Mouse (Mus musculus): ENCODE data around the gene Rnf20. TPM values are rescaled to one million over a fixed set of nuclear protein-coding genes. Genes with fewer than 3 reads are reported as not detected.

Gene Rnf20
- 70.7 and 77.3 TPM in 2 replicates for polyA plus RNA-seq (2014; fragmentation: Nextera tagmentation; extraction: Ambion mirVana)

- Histone ChIP-seq H3K27me3 (ENCODE audit: control insufficient read depth, insufficient read depth, low read length) (no peaks in the 10 kb centered on the region), H3K27ac (replicated peaks; ENCODE audit: low read depth, low read length) (peak within 1 kb of the TSS; percentile 52; the same call in 1 of the 2 replicates), H3K4me3 (ENCODE audit: low read depth, low read length) (peak within 1 kb of the TSS; percentile 66), H3K9me3 (replicated peaks; ENCODE audit: control insufficient read depth, low read length) (no peaks in the 10 kb centered on the region), H3K4me2 (ENCODE audit: low read depth, low read length) (peak within 1 kb of the TSS; percentile 32), H3K4me1 (ENCODE audit: control insufficient read depth, insufficient read depth, low read length) (no peaks in the 10 kb centered on the region), H3K9ac (replicated peaks; ENCODE audit: low read length) (peak within 1 kb of the TSS; percentile 74), H3K36me3 (replicated peaks; ENCODE audit: control insufficient read depth, insufficient read depth, low read depth, low read length) (no peaks in the 10 kb centered on the region)
- ATAC-seq (replicated peaks; ENCODE audit: insufficient number of reproducible peaks, low FRiP score, low TSS enrichment, low read depth), result peak; percentile 96
- WGBS, result 4% methylated on average over 37 of the region's 37 CpGs
- DNase-seq (ENCODE audit: low spot score), result peak; percentile 96
These were observed at the start of gene Rnf20 for GRCm38 (mm10) chr4:49631319-49632138. TSS of gene Rnf20 (plus strand) at chr4:49632006.

GRCm38 (mm10) chr4:49583965-49584831 is 47.6 kb upstream of the Rnf20 start:
- H3K27me3 ChIP-seq (ENCODE audit: control insufficient read depth, insufficient read depth, low read length), result no peaks in the 10 kb centered on the region
- no peak for ATAC-seq (replicated peaks; ENCODE audit: insufficient number of reproducible peaks, low FRiP score, low TSS enrichment, low read depth)
- H3K9ac ChIP-seq (replicated peaks; ENCODE audit: low read length), result no peak overlapping the region
- H3K36me3 ChIP-seq (replicated peaks; ENCODE audit: control insufficient read depth, insufficient read depth, low read depth, low read length), result no peaks in the 10 kb centered on the region
- no peak for DNase-seq (ENCODE audit: low spot score)
- H3K4me1 ChIP-seq (ENCODE audit: control insufficient read depth, insufficient read depth, low read length), result no peaks in the 10 kb centered on the region
- 67% methylated on average over 14 of the region's 14 CpGs for WGBS
- H3K4me2 ChIP-seq (ENCODE audit: low read depth, low read length), result no peak overlapping the region
- H3K27ac ChIP-seq (replicated peaks; ENCODE audit: low read depth, low read length), result no peak overlapping the region
- H3K4me3 ChIP-seq (ENCODE audit: low read depth, low read length), result no peak overlapping the region
- H3K9me3 ChIP-seq (replicated peaks; ENCODE audit: control insufficient read depth, low read length), result no peaks in the 10 kb centered on the region

- Histone ChIP-seq H3K9ac (replicated peaks; ENCODE audit: low read length) (no peak overlapping the region), H3K27me3 (ENCODE audit: control insufficient read depth, insufficient read depth, low read length) (no peaks in the 10 kb centered on the region), H3K4me1 (ENCODE audit: control insufficient read depth, insufficient read depth, low read length) (no peaks in the 10 kb centered on the region), H3K4me3 (ENCODE audit: low read depth, low read length) (no peak overlapping the region), H3K27ac (replicated peaks; ENCODE audit: low read depth, low read length) (no peak overlapping the region), H3K36me3 (replicated peaks; ENCODE audit: control insufficient read depth, insufficient read depth, low read depth, low read length) (no peaks in the 10 kb centered on the region), H3K9me3 (replicated peaks; ENCODE audit: control insufficient read depth, low read length) (no peaks in the 10 kb centered on the region), H3K4me2 (ENCODE audit: low read depth, low read length) (no peak overlapping the region)
- ATAC-seq (replicated peaks; ENCODE audit: insufficient number of reproducible peaks, low FRiP score, low TSS enrichment, low read depth) (no peak), DNase-seq (ENCODE audit: low spot score) (no peak)
- 89% methylated on average over 7 of the region's 7 CpGs for WGBS
These were observed 46.2 kb upstream of the Rnf20 start for GRCm38 (mm10) chr4:49585524-49586101.

- H3K36me3 ChIP-seq (replicated peaks; ENCODE audit: control insufficient read depth, insufficient read depth, low read depth, low read length), result no peaks in the 10 kb centered on the region
- H3K4me3 ChIP-seq (ENCODE audit: low read depth, low read length), result no peak overlapping the region
- no peaks in the 10 kb centered on the region for H3K27me3 ChIP-seq (ENCODE audit: control insufficient read depth, insufficient read depth, low read length)
- no peak overlapping the region for H3K27ac ChIP-seq (replicated peaks; ENCODE audit: low read depth, low read length)
- H3K4me2 ChIP-seq (ENCODE audit: low read depth, low read length), result no peak overlapping the region
- ATAC-seq (replicated peaks; ENCODE audit: insufficient number of reproducible peaks, low FRiP score, low TSS enrichment, low read depth), result no peak
- no peaks in the 10 kb centered on the region for H3K4me1 ChIP-seq (ENCODE audit: control insufficient read depth, insufficient read depth, low read length)
- WGBS, result 88% methylated on average over 10 of the region's 10 CpGs
- no peaks in the 10 kb centered on the region for H3K9me3 ChIP-seq (replicated peaks; ENCODE audit: control insufficient read depth, low read length)
- no peak for DNase-seq (ENCODE audit: low spot score)
- H3K9ac ChIP-seq (replicated peaks; ENCODE audit: low read length), result no peak overlapping the region
These were observed 45.0 kb upstream of the Rnf20 start for GRCm38 (mm10) chr4:49586811-49587210.

GRCm38 (mm10) chr4:49590152-49590551 is 41.7 kb upstream of the Rnf20 start:
- no peak for ATAC-seq (replicated peaks; ENCODE audit: insufficient number of reproducible peaks, low FRiP score, low TSS enrichment, low read depth)
- WGBS, result 68% methylated on average over 2 of the region's 2 CpGs
- Histone ChIP-seq H3K4me1 (ENCODE audit: control insufficient read depth, insufficient read depth, low read length) (no peaks in the 10 kb centered on the region), H3K27me3 (ENCODE audit: control insufficient read depth, insufficient read depth, low read length) (no peaks in the 10 kb centered on the region), H3K9me3 (replicated peaks; ENCODE audit: control insufficient read depth, low read length) (no peaks in the 10 kb centered on the region), H3K4me2 (ENCODE audit: low read depth, low read length) (no peak overlapping the region), H3K4me3 (ENCODE audit: low read depth, low read length) (no peak overlapping the region), H3K9ac (replicated peaks; ENCODE audit: low read length) (no peak overlapping the region), H3K36me3 (replicated peaks; ENCODE audit: control insufficient read depth, insufficient read depth, low read depth, low read length) (no peaks in the 10 kb centered on the region), H3K27ac (replicated peaks; ENCODE audit: low read depth, low read length) (no peak overlapping the region)
- no peak for DNase-seq (ENCODE audit: low spot score)

GRCm38 (mm10) chr4:49596846-49597182 is 35.0 kb upstream of the Rnf20 start:
- ATAC-seq (replicated peaks; ENCODE audit: insufficient number of reproducible peaks, low FRiP score, low TSS enrichment, low read depth) (peak; percentile 35; the same call in 1 of the 2 replicates), DNase-seq (ENCODE audit: low spot score) (no peak)
- Histone ChIP-seq H3K4me1 (ENCODE audit: control insufficient read depth, insufficient read depth, low read length) (no peaks in the 10 kb centered on the region), H3K4me3 (ENCODE audit: low read depth, low read length) (peak overlapping the region; percentile 74), H3K27ac (replicated peaks; ENCODE audit: low read depth, low read length) (0 out of 2 replicates have a peak overlapping the region, but pooled peaks have one; percentile 41), H3K4me2 (ENCODE audit: low read depth, low read length) (peak overlapping the region; percentile 88), H3K36me3 (replicated peaks; ENCODE audit: control insufficient read depth, insufficient read depth, low read depth, low read length) (no peaks in the 10 kb centered on the region), H3K9ac (replicated peaks; ENCODE audit: low read length) (peak overlapping the region; percentile 79), H3K27me3 (ENCODE audit: control insufficient read depth, insufficient read depth, low read length) (peaks cover 2% of the 10 kb centered on the region; the same call in 1 of the 2 replicates), H3K9me3 (replicated peaks; ENCODE audit: control insufficient read depth, low read length) (no peaks in the 10 kb centered on the region)
- WGBS, result 1% methylated on average over 20 of the region's 20 CpGs

- WGBS, result under 1% methylated on average over 53 of the region's 77 CpGs
- Histone ChIP-seq H3K27ac (replicated peaks; ENCODE audit: low read depth, low read length) (peak within 1 kb of the TSS; percentile 41; the same call in 1 of the 2 replicates), H3K36me3 (replicated peaks; ENCODE audit: control insufficient read depth, insufficient read depth, low read depth, low read length) (no peaks in the 10 kb centered on the region), H3K4me3 (ENCODE audit: low read depth, low read length) (peak within 1 kb of the TSS; percentile 74), H3K9ac (replicated peaks; ENCODE audit: low read length) (peak within 1 kb of the TSS; percentile 79), H3K4me1 (ENCODE audit: control insufficient read depth, insufficient read depth, low read length) (no peaks in the 10 kb centered on the region), H3K27me3 (ENCODE audit: control insufficient read depth, insufficient read depth, low read length) (peaks cover 2% of the 10 kb centered on the region; the same call in 1 of the 2 replicates), H3K9me3 (replicated peaks; ENCODE audit: control insufficient read depth, low read length) (no peaks in the 10 kb centered on the region), H3K4me2 (ENCODE audit: low read depth, low read length) (peak within 1 kb of the TSS; percentile 88)
- DNase-seq (ENCODE audit: low spot score) (peak; percentile 76), ATAC-seq (replicated peaks; ENCODE audit: insufficient number of reproducible peaks, low FRiP score, low TSS enrichment, low read depth) (peak; percentile 93)
These were observed 34.4 kb upstream of the Rnf20 start, which contains the start of gene Tmem246 for GRCm38 (mm10) chr4:49597183-49598100. TSS of gene Tmem246 (minus strand) at chr4:49597876.
